Mouse (Mus musculus): ENCODE measurements around the gene Ctsd. TPM values are rescaled to one million over a fixed set of nuclear protein-coding genes. Genes with fewer than 3 reads are reported as not detected.

The Ctsd gene
- total RNA-seq, 4 experiments from 2014 or later: 302 to 1,974 (median 897) TPM

DNA sequence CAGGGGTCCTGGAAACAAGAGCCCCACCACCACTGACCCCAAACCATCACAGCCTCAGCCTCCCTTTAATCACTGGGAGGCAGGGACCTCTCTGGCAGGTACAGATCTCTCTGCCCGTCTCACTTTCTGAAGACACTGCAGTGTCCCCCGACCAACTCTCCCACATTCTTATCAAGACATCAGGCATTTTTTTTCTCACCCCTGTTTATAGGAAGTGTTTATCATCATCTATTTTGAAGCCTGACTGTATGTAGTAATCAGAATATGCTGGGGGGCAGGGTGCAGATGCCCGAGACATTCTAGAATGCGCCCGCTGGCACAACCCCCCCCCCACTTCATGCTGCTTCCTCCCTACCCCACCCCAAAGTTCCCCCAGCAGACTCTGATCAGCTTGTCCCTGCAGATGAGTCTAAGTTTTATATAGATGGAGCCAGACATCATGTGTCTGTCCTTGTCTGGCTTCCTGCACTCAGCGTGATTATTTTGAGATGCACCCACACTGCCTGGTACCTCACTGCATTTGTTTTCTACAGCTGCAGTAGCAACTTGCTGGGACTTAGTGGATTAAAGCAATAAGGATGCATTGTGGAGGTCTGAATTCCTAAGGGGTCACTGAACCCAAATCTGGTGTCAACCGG lies 12.4 kb upstream of the Ctsd start:
- DNase-seq (ENCODE audit: low spot score in 2 of 2): no peak

DNA sequence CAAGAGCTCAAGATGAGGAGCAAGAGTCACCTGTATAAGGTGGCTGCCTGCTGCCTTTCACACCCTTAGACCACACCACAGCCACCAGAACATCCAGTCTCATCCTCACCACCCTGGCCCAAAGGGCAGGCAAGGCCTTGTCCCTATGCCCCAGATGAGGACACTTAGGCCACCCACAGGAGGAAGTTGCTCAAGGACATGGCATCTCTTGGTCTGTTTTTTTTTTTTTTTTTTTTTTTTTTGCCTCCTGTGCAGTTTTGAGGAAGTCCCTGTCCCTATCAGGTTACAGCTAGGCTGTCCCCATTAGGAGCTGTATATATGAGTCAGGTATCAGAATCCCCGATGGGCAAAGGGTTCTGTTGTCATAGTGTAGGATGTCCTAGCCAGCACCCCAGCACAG lies 11.4 kb upstream of the Ctsd start:
- no peak for DNase-seq (ENCODE audit: low spot score in 2 of 2)

DNA sequence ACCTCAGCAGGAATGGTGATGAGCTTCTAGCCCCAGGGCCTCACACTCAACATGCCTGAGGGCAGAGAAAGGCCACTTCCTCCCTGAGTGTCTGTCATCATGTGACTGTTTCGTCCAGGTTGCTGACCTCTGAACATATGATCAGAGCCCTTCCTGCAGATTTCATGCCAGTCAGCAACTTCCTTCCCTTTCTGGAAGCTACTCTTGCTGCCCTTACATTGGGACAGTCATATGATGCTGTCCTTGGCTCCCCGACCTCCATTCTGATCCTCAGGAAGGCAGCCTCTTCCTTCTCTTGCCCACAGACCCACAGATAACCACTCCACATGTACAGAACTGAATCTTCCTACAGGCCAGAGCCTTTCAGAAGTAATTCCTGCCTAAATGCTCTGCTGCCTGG lies 10.2 kb upstream of the Ctsd start:
- no peak for DNase-seq (ENCODE audit: low spot score in 2 of 2)

DNA sequence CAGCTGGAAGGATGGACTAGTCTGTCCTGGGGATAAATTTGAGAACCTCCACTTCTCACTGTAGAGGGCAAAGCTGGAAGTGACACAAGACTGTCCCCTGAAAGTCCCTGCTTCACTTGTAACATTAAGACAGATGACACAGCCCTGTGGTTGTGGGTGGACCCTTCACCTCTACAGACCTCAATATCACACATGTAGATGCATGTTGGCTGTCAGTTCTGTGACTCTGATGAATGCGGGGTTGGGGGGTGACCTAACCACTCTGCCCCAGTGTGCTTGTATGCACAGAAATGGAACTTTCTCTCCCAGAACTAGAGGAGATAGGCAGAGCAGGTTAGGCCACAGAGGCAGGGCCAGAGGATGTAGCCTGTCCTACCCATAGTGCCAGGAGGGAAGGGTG lies 8.8 kb upstream of the Ctsd start:
- no peak for DNase-seq (ENCODE audit: low spot score in 2 of 2)

DNA sequence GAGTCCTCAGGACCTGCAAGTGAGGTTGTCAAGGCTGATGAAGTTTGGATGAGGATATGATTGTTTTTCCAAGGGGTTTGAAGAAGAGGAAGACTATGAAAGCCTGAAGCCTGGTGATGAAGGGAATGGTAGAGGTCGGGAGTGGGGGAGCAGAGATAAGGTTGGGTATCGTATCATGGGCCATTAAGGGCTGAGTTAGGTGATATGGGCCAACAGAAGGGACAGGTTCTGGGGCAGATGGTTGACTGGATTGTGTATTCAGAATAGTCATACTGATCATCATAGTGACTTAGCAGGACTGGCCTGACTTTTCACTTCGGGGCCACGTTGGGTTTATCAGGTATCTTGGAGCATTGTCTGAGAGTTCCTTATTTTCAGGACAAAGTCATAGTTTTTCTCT lies 7.6 kb upstream of the Ctsd start:
- no peak for DNase-seq (ENCODE audit: low spot score in 2 of 2)

DNA sequence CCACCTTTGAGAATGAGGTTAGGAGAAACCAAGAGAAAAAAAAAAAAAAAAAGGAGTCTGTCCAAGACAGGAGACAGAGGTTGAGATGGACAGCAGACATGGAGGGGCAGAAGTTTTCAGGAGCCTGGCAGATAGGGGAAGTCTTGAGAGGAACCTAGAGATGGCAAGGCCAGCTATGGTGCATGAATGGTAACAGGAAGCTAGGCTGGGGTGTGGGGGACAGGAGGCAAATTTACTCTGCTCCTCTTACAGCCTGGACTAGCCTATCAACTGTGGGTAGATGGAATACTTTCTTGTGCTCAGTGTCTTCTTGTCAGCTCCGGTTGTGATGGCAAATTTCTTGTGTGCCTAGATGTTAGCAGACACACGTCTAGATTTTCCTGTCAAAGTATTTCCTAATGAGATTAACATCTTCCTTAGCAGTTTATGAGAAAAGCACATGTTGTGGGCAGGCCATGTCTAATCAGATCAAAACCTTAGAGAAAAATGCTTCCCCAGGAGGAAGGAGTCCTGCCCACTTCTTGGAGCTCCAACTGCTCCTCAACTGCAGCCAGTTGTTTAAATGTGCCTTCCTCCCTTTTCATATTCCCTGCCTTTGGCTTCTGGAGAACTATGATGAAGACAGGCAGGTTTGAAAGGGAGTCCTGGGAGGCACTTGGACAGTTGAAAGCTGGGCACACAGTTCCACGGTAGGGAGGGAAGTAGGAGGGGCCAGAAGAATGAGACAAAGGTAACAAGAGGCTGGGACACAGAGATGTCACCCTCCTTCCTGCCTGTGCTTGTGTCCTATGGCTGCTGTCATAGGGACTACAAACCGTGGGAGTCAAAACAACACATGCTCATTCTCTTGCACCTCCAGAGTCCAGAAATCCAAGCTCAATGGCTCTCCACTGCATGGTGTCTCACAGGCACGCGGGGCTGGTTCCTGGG lies 6.7 kb upstream of the Ctsd start:
- no peak for DNase-seq (ENCODE audit: low spot score in 2 of 2)

DNA sequence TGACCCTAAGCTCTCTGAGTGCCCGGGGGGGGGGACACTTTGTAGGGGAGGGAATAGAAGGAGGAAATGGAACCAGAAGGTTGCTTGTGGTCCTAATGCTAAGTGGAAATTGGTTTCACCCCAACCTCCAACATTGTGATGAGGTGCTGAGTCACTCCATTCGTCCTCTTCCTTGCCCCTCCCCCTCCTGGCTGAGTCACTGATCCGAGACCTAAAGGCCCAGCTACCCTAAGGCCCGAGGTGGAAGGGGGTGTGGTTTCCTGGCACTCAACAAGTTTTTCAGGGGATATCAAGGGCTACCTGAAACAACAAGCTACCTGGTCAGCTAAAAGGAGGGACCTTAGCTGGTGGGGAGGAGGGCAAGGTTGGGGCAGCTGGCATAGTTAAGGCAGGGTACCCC lies 5.4 kb upstream of the Ctsd start:
- DNase-seq (ENCODE audit: low spot score in 2 of 2): no peak

DNA sequence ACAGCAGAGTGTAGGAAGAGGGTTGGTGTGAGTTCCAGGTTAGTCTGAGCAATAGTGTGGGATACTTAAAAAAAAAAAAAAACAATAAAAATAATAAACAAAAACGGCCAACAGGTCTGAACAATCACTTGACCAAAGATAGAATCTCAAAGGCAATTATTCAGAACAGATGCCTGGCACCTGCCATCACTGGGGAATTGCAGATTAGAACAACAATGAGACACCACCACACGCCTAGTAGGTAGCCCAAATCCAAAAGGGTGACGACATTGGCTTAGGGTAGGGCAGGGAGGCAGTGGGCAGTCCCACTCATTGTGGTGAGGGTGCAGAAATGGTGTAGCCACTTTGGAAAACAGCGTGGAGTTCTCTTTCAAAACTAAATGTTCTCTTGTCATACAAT lies 3.8 kb upstream of the Ctsd start:
- no peak for DNase-seq (ENCODE audit: low spot score in 2 of 2)

DNA sequence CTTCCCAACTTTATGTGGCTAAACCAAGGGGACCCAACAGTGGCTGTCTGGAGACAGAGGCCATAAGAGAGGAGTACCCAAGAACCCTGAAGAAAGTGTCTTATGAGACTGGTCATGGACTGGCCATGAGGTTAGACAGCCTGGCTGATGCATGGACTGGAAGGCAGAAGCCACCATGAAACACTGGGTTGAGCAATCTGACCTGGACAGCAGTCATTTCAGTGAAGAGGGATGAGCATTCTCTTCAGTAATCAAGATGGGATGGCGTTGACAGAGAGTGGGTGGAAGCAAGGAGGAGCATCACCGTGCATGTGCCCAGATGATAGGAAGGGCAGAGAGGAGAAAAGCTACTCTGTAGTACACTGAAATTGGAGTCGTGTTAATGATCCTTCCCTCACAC lies 3.3 kb upstream of the Ctsd start:
- no peak for DNase-seq (ENCODE audit: low spot score in 2 of 2)

DNA sequence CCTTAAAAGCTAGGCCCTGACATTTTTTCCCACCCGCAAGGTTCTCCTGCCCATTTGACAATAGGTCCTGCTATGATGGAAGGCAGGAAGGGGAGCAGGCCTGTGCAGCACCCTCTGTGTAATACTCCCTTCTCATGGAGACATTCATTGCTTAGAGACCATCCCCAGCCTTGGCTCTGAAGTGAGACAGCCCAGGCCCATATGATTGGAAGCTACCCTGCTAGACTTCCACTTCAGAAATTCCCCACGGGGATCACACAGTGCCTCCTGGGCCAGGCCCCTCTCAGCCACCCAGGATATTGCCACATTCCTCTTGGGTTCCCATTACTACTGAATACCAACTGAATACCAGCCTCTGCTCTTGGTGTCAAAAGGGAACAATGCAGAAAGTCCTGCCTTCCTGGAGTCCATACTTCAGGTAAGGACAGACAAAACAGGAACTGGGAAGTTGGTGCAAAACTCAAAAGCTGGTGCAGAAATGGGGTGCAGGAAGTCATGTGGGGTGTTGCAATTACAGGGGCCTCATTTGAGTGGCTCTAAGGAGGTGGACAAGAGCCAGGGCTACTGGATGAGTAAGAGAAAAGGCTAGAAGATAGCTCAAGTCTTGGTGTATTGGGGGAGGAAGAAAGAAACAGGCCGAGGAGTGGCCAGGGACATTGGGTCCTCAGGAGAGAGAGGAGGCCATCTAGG lies 2.3 kb upstream of the Ctsd start:
- DNase-seq (ENCODE audit: low spot score in 2 of 2): no peak

DNA sequence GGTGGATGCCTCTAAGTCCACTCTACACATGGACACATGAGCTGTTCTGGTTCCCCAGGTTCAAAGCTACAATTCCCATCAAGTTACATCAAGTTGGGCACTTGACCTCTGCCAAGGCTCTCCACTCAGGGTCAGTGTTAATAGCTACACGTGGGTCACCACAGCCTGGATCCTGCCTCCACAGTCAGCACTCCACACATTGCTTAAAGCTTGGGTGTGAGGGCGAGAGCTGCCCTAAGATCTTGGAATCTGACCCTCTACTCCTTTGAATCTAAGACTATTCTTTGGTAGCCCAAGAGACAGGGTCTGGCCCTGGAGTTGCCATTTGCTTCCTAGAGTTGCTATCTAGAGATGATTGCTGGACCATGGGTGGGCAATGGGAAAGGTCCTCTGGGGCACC lies 902 bp upstream of the Ctsd start:
- no peak for DNase-seq (ENCODE audit: low spot score in 2 of 2)

DNA sequence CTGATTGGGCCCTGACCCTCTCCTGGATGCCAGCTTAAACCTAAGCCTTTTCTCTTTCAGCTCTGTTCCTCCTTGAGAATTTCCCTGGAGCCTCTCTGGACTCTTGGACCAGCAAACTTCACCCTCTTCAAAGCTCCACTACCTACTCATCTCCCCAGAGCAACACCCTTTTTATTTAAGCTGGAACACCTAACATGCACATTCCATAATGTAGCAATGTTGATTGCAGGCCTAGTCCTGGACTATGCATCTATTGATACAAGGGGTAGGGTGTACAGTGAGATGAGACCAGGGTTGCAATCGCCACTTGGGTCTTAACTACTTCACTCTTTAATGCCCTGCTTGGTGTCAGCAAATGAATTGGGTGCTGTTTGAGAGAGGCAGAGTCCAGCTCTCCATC lies 360 bp upstream of the Ctsd start:
- DNase-seq (ENCODE audit: low spot score in 2 of 2): no peak

DNA sequence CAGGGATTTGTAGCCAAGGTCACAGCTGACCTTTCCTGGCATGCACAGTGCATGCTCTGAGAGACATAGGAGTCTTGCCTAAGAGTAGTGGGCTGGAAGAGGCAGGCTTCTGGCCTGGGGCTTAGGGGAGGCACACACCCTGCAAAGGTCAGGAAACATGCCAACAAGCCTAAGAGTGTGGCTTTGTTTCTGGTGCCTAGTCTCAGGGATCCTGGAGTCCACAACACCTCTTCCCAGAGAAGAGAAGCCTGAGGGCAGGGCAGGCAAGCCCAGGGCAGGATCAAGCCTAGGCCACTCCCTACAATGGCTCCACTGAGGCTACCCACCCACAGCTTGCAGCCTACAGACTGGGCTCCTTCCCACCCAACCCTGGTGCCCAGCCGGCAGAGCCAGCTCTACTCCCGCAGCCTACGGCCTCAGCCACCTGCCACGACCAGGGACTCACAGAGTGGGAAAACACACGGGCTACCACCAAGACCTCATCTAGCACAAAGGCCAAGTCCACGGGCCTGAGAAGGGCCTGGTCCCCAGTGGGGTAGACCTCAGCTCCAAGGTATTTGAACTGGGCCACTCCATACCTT lies 1.1 kb downstream of the Ctsd start:
- no peak for DNase-seq (ENCODE audit: low spot score in 2 of 2)

DNA sequence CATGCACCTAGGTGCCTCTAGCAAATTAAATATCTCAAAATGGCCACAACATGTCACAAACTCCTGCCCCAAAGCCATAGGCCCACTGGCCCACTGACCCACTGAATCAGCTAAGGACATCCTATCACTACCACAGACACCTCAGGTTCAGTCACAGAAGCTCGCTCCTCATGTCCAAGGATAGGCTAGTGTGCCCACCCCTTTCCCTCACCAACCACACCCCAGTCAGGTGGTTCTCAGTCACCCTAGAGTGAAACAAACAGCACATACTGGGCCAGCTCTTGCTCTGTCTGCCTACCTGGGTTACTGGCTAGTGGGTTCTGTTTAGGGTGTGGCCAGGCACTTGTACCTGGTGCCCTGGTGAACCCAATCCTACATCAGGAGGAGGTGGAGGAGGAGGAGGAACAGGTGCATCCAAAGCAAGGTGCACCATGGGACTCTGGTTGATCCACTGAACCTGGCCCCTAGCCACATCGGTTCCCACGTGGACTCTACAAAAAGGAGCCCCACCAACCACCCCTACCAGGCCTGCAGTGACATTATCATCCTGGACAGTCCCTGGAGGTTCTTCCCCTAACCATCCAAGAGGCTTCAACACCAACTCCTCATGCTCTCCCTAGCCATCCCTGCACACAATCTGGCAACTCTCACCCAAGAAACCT lies 2.0 kb downstream of the Ctsd start:
- DNase-seq (ENCODE audit: low spot score in 2 of 2): no peak

DNA sequence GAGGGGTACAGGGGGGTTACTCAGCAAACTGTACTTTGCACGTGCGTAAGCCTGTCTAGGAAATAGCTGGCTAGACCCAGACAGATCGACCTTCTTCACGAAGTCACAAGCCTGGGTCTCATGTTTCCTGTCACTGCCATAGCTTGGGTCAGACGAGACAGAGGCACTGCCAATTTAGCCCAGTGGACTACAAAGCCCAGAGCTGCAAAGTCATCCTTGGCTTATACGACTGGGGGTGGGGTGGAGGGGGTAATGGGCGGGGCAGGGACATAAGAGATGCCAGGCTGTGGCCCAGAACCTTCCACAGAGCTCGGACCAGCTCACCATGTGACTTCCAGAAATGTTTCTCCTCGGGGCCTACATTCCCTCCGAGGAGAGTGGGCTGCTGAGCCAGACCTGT lies 3.5 kb downstream of the Ctsd start:
- DNase-seq (ENCODE audit: low spot score in 2 of 2): no peak

DNA sequence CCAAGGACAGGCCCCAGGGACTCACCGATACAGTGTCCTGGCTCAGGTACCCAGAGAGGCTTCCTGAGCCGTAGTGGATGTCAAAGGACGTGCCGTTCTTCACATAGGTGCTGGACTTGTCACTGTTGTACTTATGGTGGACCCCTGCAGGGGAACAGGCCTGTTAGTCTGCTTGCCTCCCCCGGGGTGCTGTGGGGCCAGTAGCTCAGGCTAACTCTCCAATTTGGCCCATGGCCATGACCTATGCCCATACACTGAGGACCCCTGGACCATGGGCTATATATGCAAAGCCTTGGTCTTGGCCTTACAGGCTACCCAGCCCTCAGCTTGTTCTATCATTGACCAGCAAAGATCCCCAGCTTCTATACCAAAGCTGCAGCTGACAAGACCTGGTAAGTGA lies 5.3 kb downstream of the Ctsd start, which contains the start of gene Gm49369:
Gene Gm49369, minus strand, starts transcription at position 101 of the 400 bp plus-strand sequence.
- no peak for DNase-seq (ENCODE audit: low spot score in 2 of 2)

DNA sequence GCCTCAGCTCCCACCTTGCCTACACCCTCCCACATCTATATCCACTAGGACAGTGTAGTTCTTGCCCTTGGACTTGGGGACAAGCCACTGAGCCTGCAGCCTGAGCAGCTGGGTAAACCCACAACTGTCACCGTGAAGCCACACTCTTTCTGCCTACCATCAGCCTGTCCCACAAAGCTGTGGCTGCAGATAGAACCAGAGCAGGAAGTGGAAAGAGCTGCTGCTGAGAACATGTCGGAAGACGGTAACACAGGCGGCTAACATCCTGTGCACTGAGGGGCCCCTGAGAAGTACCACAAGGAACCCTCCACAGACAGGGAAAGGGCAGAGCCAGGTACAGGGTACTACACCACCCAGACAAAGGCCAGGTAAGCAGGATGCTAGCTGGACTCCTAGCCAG lies 6.7 kb downstream of the Ctsd start:
- no peak for DNase-seq (ENCODE audit: low spot score in 2 of 2)

DNA sequence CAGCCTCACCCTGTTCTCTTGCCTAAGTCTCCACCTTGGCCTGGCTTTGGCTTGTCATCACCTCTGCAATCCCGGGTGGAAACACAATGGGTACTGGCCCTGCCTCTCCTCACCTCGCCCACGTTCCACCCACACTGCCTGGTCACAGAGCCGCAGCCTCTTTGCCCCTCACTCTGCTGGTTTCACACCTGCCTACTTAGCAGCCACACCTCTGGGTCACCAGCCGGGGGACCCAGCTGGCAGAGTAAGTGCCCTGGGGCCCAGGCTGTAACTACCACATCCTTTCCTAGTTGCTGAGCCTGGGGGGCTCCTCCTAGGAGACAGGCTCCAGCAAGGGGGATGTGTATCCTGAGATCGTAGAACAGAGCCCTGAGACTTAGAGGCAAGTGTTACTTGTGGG lies 8.7 kb downstream of the Ctsd start:
- no peak for DNase-seq (ENCODE audit: low spot score in 2 of 2)

DNA sequence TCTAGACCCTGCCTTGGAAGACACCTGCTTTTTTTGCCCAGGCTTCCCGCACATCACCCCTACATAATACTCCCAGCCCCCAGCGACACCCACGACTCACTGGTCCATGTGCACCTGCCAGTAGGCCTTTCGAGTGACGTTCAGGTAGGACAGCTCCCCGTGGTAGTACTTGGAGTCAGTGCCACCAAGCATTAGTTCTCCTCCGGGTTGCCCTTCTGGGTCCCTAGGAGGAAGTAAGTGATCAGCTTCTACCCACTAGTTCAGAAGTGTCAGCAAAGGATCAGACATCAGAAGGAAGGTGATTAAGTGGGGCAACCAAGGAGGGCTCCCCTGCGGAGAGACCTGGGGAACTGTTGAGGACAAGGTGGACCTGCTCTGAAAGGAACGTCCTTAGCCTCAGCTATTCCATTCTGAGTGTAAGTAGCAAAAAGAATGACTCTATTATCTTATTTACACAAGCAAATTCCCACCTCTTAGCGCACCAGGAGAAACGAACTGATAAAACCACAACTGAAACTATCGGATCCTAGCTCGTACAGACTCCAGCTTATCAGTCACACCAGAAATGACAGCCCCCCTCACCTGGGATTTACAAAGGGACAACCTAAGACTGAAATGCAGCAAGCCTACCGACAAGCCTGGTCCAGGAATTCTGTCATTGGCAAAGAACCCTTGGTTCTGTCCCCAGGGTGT lies 10.5 kb downstream of the Ctsd start:
- no peak for DNase-seq (ENCODE audit: low spot score in 2 of 2)

DNA sequence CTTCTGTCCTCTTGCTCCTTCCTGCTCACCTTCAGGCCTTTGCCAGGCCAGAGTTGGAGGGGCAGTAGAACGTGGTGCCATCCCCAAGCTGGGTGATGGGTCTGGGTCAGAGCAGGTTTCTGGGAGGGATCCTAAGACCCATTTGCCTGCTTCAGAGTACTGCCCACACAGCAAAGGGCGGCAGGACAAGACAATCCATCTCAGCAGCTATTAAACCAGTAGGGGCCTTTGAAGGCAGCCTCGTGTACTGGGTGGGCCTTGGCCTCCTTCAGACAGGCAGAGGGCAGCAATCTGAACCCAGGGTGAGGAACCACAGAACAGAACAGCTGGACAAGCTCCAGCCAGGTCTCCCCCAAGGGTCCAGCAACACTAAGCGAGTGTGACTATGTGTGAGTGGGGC lies 11.7 kb downstream of the Ctsd start:
- no peak for DNase-seq (ENCODE audit: low spot score in 2 of 2)

DNA sequence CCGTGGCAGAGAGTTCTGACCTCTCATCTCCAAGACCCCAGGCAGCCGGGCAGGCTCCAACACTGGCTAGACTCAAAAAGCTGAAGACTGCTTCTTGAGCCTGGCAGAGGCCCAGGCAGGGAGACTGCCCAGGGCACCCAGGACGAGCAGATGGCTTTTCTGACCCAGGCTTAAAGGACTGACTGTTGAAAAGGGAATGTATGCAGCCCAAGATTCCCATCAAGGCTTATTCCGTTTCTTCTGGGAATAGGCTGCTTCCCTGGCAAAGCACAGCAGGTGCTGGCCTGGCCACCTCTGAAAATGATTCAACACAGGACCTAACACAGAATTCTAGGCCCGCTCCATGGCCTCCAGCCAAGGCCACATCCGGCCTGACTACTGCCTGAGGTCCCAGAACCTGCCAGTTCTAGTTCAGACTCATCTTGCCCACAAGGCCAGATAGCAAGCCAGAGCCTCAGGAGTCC lies 12.5 kb downstream of the Ctsd start:
- DNase-seq (ENCODE audit: low spot score in 2 of 2): no peak
